Mouse (Mus musculus) E14TG2a.4 (cell line): Measurements from ENCODE around the gene Pde7b.

Experiments used
- H3K27me3 ChIP-seq: 2 replicates; pipeline ENCODE4 v1.6.1; 2014; ENCODE audit warnings: low read length, control low read depth; ENCODE audit not compliant: insufficient read depth
- H3K36me3 ChIP-seq: 2 replicates; pipeline ENCODE4 v1.6.1; 2014; ENCODE audit warnings: low read length, control low read depth; ENCODE audit not compliant: insufficient read depth
- H3K4me1 ChIP-seq: replicated peaks from 2 replicates; pipeline ENCODE4 v1.6.1; 2014; ENCODE audit warnings: low read depth, low read length, control low read depth
- H3K4me3 ChIP-seq: replicated peaks from 2 replicates; pipeline ENCODE4 v1.5.1; 2014; ENCODE audit warnings: mild to moderate bottlenecking, low read length
- H3K9me3 ChIP-seq: 2 replicates; pipeline ENCODE4 v1.6.1; 2014; ENCODE audit warnings: low read length, control low read depth
- CTCF ChIP-seq: conservative IDR thresholded peaks from 2 replicates; pipeline ENCODE4 v1.5.1; 2014; ENCODE audit warnings: low read length
- NANOG ChIP-seq: IDR thresholded peaks from 2 replicates; pipeline ENCODE4 v1.6.1; 2014; ENCODE audit warnings: borderline replicate concordance, low read length, mixed read lengths
- POU5F1 ChIP-seq: IDR thresholded peaks from 2 replicates; pipeline ENCODE4 v1.6.1; 2014; ENCODE audit warnings: low read length, borderline replicate concordance

Gene Pde7b

DNA sequence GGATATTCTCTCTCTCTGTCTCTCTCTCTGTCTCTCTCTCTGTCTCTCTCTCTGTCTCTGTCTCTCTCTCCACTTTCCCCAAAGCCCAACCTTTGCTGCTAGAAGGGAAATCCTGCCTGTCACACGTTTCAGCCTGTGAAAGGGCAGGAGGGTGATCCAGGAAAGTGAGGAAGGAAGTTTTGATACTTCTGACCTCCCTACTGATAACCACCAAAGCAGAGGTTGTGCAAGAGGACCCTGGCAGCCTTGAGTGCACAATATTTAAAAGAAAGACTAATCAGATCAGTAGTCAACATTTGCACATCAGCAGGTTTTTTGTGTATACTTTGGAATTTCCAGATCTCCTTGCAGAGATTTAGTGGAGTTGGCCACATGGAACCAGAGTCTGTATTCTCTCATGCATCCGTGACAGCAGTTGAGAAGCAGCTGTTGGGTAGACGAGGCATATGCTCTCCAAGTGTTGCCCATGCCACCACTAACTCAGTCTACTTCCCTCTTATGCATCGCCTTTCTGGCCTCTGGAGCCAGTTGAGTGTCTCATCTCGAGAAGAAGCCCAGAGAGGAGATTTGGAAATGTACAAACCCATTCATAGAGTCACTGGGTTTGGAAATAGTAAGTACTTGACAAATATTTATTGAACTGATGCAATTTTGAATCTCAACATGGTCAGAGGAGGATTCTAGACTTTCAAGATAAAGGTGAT is 129.6 kb downstream of the Pde7b start:
- TF ChIP-seq CTCF, result no peak
- TF ChIP-seq POU5F1, result no peak
- no peak for TF ChIP-seq NANOG
- H3K9me3 ChIP-seq, result no peaks in the 10 kb centered on the region
- H3K4me3 ChIP-seq, result no peak overlapping the region
- H3K27me3 ChIP-seq, result no peaks in the 10 kb centered on the region
- no peaks in the 10 kb centered on the region for H3K36me3 ChIP-seq
- H3K4me1 ChIP-seq, result no peaks in the 10 kb centered on the region

DNA sequence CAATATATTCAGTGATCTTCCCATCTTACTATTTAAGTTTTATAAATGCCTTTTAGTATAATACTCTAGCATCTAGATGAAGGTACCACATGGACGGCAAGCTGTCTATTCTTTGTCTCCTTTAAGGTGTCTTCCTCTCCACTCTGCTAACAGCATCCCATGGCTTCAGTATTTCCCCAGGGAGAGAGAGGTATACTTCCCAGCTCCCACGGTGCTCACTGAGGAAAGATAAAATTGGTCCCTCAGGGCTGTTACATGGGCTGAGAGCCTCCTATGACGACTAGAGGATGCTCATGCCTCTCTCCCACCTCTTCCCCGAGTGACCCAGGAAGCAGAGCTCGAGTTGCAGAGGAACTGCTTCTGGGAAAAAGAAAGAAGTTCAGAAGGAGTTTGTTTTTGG is 130.9 kb downstream of the Pde7b start:
- Histone ChIP-seq H3K4me1 (no peaks in the 10 kb centered on the region), H3K9me3 (no peaks in the 10 kb centered on the region), H3K36me3 (no peaks in the 10 kb centered on the region), H3K27me3 (no peaks in the 10 kb centered on the region), H3K4me3 (no peak overlapping the region)
- TF ChIP-seq POU5F1, result no peak
- TF ChIP-seq NANOG, result no peak
- no peak for TF ChIP-seq CTCF

DNA sequence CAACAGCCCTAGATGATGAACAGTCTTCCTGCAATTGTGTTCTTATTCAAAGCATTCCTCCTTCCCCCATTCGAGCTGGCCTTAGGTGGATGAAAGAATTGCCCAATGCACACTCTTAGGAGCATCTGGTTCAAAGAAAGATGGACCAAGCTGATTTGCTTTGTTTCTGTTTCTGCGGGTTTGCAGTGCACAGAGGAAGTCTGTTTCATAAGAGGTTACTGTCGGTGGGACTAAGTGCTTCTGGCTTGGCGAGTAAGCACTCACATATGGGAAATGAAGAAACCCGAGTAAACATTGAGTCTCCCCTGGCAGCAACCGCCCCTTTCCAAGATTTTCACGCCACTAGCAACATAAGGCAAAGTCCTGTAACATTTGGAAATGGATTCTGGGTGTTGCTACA is 134.8 kb downstream of the Pde7b start:
- Histone ChIP-seq H3K4me3 (no peak overlapping the region), H3K27me3 (no peaks in the 10 kb centered on the region), H3K9me3 (no peaks in the 10 kb centered on the region), H3K4me1 (no peaks in the 10 kb centered on the region), H3K36me3 (no peaks in the 10 kb centered on the region)
- TF ChIP-seq CTCF (no peak), NANOG (no peak), POU5F1 (no peak)

DNA sequence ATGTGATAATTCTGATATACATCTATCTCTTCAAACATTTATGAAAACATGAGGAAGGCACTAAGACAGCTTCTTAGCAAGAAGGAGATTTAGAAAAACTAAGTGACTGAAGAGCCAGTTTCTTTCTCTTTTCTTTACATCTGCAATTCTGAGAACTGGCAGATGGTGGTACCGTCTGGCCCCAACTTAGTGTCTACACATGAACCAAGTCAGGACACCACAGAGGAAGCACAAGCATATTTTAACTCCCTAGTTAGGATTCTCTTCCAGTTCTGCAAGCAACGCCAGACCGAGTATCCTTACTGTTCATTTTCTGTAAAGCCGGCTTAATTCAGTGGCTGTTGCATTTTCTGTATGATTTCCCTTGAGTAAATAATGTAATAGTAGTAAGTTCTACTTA is 138.9 kb downstream of the Pde7b start:
- Histone ChIP-seq H3K27me3 (no peaks in the 10 kb centered on the region), H3K4me3 (no peak overlapping the region), H3K9me3 (no peaks in the 10 kb centered on the region), H3K4me1 (no peaks in the 10 kb centered on the region), H3K36me3 (no peaks in the 10 kb centered on the region)
- TF ChIP-seq NANOG, result no peak
- no peak for TF ChIP-seq CTCF
- TF ChIP-seq POU5F1, result no peak

DNA sequence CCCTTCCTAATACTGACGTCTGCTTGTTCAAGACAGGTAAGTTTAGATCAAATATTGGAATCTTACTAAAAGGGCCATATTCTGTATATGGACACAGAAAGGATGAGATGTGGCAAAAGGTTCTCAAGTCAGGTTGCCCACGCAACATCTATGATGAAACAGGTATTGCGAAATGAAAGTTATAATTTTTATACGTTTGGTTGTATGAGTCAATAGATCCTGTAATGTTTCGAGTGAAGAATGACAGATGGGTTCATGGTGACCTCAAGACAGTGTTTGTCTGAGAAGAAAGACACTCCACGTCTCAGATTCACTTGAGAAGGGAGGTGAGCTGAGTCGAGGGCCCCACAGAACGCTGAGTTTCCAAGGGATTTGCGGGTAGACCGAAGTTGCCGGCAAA is 149.9 kb downstream of the Pde7b start:
- Histone ChIP-seq H3K9me3 (no peaks in the 10 kb centered on the region), H3K4me3 (no peak overlapping the region), H3K27me3 (no peaks in the 10 kb centered on the region), H3K4me1 (no peaks in the 10 kb centered on the region), H3K36me3 (no peaks in the 10 kb centered on the region)
- no peak for TF ChIP-seq CTCF
- TF ChIP-seq NANOG, result no peak
- no peak for TF ChIP-seq POU5F1

DNA sequence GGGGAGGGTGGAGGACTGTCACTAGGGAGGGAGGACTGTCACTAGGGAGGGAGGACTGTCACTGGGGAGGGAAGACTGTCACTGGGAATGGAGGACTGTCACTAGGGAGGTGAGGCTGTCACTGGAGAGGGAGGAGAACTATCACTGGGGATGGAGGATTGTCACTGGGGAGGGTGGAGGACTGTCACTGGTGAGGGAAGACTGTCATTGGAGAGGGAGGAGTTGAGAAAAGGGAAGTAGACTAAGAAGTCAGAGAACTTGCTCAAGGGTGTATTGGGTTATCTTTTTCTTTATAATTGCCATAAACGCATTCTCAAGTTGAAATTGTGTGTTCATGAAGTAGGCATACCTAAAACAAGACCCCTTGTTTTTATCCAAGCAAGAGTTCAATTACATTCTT is 150.5 kb downstream of the Pde7b start:
- H3K9me3 ChIP-seq, result no peaks in the 10 kb centered on the region
- no peaks in the 10 kb centered on the region for H3K4me1 ChIP-seq
- no peaks in the 10 kb centered on the region for H3K27me3 ChIP-seq
- TF ChIP-seq POU5F1 (no peak), CTCF (no peak), NANOG (no peak)
- no peaks in the 10 kb centered on the region for H3K36me3 ChIP-seq
- H3K4me3 ChIP-seq, result no peak overlapping the region

DNA sequence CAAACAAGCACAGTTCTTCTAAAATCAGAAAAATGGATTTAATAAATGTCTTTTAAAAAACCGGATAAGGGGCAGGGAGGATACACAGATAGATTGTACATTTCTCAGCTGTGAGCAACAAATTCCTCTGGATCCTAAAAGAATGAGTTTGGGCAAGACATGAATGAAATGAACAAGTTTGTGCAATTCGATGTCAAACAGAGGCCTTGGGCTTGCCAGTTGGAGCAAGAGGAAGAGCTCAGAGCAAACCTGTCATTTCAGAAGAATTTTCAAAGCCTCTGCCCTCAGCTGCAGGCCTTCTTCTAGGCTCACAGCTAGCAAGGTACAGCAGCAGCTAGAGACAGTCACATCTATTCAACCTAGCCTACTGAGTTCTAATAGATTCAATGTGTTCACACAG is 153.4 kb downstream of the Pde7b start:
- H3K36me3 ChIP-seq, result no peaks in the 10 kb centered on the region
- TF ChIP-seq CTCF (no peak), POU5F1 (no peak), NANOG (no peak)
- H3K4me1 ChIP-seq, result no peaks in the 10 kb centered on the region
- no peak overlapping the region for H3K4me3 ChIP-seq
- H3K27me3 ChIP-seq, result no peaks in the 10 kb centered on the region
- no peaks in the 10 kb centered on the region for H3K9me3 ChIP-seq

DNA sequence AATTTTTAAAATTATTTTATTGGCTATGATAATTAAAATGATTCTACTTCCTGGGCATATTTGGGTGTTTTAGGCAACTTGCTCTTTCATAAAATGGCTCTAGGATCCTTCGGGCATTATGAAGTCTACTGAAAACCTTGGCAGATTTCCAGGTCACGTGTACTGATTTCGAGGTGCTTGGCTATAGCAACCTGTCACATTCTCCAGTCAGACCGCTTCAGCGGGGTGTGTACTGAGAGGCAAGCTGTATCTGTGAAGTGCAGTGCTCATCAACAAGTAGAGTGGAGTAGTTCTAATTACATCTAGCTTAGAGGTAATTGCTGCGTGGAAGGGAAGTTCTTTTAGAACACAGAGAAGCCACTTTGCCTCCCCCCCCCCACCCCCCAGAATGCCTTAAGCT is 156.2 kb downstream of the Pde7b start:
- no peaks in the 10 kb centered on the region for H3K36me3 ChIP-seq
- H3K9me3 ChIP-seq, result no peaks in the 10 kb centered on the region
- TF ChIP-seq CTCF (no peak), NANOG (no peak), POU5F1 (no peak)
- no peaks in the 10 kb centered on the region for H3K27me3 ChIP-seq
- no peaks in the 10 kb centered on the region for H3K4me1 ChIP-seq
- H3K4me3 ChIP-seq, result no peak overlapping the region

DNA sequence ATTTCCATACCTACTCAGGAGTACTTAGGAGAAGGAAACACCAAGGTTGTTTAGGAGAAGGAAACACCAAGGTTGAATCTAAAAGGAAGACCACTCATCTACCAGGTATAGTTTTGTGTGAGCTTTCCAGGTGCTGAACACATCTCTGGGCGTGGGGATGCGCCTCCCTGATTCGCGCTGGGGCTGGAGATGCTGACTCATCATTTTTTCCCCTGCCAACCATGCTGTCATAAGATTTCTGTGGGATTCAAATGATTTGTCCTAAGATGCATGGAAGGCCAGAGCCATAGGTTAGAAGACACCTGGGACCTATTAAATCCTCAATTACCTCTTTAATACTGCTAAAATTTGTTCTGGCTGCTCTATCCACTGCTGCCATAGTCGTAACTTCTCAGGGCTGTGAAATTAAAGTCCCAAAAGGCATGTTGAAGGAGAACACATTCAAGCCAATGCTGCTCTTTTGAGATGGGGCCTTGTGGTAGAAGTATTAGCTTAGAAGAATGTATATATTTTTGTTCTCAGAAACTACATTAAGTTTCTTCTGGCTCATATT is 157.1 kb downstream of the Pde7b start:
- Histone ChIP-seq H3K4me3 (no peak overlapping the region), H3K36me3 (no peaks in the 10 kb centered on the region), H3K9me3 (no peaks in the 10 kb centered on the region), H3K4me1 (no peaks in the 10 kb centered on the region), H3K27me3 (no peaks in the 10 kb centered on the region)
- TF ChIP-seq CTCF (no peak), NANOG (no peak), POU5F1 (no peak)
